Mouse (Mus musculus) embryo, embryonic 9.5 days (tissue): ENCODE results near the gene Slc25a12.

Experiments used
- DNase-seq: peaks from one replicate; pipeline ENCODE4 v3.0.0-alpha.2; 2017; ENCODE audit errors: extremely low spot score

The Slc25a12 gene

GRCm38 (mm10) chr2:71350181-71350580 lies 17.4 kb downstream of the Slc25a12 start:
- no peak for DNase-seq

GRCm38 (mm10) chr2:71349511-71349910 lies 18.0 kb downstream of the Slc25a12 start:
- no peak for DNase-seq

GRCm38 (mm10) chr2:71347732-71348490 lies 19.6 kb downstream of the Slc25a12 start:
- DNase-seq, result no peak

GRCm38 (mm10) chr2:71347160-71347559 lies 20.4 kb downstream of the Slc25a12 start:
- no peak for DNase-seq

GRCm38 (mm10) chr2:71343884-71344640 lies 23.5 kb downstream of the Slc25a12 start:
- no peak for DNase-seq

- no peak for DNase-seq
Observed at GRCm38 (mm10) chr2:71340126-71340525, 27.4 kb downstream of the Slc25a12 start.

GRCm38 (mm10) chr2:71338145-71338796 lies 29.3 kb downstream of the Slc25a12 start:
- no peak for DNase-seq

- DNase-seq, result no peak
Observed at GRCm38 (mm10) chr2:71336631-71337030, 30.9 kb downstream of the Slc25a12 start.

- DNase-seq, result no peak
Observed at GRCm38 (mm10) chr2:71336209-71336608, 31.3 kb downstream of the Slc25a12 start.

- DNase-seq, result no peak
Observed at GRCm38 (mm10) chr2:71333986-71334822, 33.3 kb downstream of the Slc25a12 start.

GRCm38 (mm10) chr2:71329761-71330160 lies 37.8 kb downstream of the Slc25a12 start:
- no peak for DNase-seq

- DNase-seq, result no peak
Observed at GRCm38 (mm10) chr2:71328391-71329160, 39.0 kb downstream of the Slc25a12 start.

GRCm38 (mm10) chr2:71327715-71328114 lies 39.8 kb downstream of the Slc25a12 start:
- DNase-seq, result no peak

GRCm38 (mm10) chr2:71326766-71327464 lies 40.6 kb downstream of the Slc25a12 start:
- DNase-seq, result no peak

GRCm38 (mm10) chr2:71323886-71324285 lies 43.7 kb downstream of the Slc25a12 start:
- no peak for DNase-seq

GRCm38 (mm10) chr2:71321486-71321885 lies 46.1 kb downstream of the Slc25a12 start:
- no peak for DNase-seq

- no peak for DNase-seq
Observed at GRCm38 (mm10) chr2:71316116-71316789, 51.3 kb downstream of the Slc25a12 start.

- DNase-seq, result peak; percentile 34
Observed at GRCm38 (mm10) chr2:71315022-71315421, 52.5 kb downstream of the Slc25a12 start.

GRCm38 (mm10) chr2:71314080-71314479 lies 53.5 kb downstream of the Slc25a12 start:
- no peak for DNase-seq

GRCm38 (mm10) chr2:71312067-71312466 lies 55.5 kb downstream of the Slc25a12 start:
- no peak for DNase-seq
